Mouse (Mus musculus) thymus, postnatal 0 days (tissue): ENCODE results near the gene Trim21. TPM values are rescaled to one million over a fixed set of nuclear protein-coding genes. Genes with fewer than 3 reads are reported as not detected.
A peak's percentile ranks its signal among the peaks of the same experiment; 100 is the strongest.

ENCODE experiments used
- DNase-seq: peaks from one replicate; pipeline ENCODE4 v3.0.0-alpha.2; 2015; ENCODE audit warnings: low spot score
- polyA plus RNA-seq: library from polyadenylated mRNA; unstranded; fragments of >200 nt; fragmentation: Nextera tagmentation; extraction: Ambion mirVana; gene quantifications from 2 replicates; pipeline ENCODE4 v1.2.1, GENCODE M21; 2015

The Trim21 gene
- 3.0 and 3.9 TPM in 2 replicates for polyA plus RNA-seq

DNA sequence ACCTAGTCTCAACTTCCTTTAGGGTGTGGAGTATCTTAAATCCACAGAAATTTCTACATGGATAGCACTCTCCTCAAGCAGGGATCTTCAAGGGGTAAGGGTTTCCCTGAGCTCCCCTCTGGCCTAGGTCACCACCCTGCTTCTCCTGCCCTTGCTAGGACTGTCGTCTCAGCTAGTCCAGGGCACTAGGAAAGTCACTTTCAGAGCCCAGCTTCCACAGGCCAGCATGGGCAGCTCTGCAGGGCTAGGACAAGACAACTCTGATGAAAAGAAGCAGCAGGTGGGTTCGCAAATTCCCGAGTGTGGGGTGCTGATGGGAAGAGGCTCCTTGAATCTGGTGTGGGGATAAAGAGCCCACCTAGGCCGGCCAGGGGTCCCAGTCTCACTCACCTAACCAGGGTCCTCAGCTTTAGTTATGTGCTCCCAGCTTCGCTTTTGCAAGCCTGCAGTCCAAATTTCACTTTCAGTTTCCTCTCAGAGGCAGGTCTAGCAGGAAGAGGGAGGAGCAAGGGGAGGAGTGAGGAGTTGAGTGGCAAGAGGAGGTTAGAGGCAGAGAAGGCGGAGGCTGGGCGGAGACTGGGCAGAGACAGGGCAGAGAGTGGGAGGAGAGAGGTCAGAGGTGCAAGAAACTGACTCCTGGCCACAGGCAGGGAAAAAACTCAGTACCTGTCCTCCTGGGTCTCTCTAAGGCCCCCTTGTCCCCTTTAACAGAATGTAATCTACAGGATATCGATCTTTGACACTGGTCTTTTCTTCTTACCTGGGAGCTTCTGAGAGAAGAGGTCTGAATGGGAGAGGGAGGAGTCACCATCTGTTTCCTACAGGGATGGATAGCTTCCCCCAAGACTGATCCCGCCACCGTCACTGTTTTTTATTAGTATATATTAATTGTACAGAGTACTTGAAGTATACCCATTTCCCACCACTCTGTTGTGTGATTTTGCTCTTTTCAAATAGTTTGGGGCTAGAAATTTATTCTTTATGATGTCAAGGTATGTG is at the start of gene Trim21:
TSS of gene Trim21 (minus strand) at position 488 of the 999 bp plus-strand sequence.
- peak; percentile 87 for DNase-seq

DNA sequence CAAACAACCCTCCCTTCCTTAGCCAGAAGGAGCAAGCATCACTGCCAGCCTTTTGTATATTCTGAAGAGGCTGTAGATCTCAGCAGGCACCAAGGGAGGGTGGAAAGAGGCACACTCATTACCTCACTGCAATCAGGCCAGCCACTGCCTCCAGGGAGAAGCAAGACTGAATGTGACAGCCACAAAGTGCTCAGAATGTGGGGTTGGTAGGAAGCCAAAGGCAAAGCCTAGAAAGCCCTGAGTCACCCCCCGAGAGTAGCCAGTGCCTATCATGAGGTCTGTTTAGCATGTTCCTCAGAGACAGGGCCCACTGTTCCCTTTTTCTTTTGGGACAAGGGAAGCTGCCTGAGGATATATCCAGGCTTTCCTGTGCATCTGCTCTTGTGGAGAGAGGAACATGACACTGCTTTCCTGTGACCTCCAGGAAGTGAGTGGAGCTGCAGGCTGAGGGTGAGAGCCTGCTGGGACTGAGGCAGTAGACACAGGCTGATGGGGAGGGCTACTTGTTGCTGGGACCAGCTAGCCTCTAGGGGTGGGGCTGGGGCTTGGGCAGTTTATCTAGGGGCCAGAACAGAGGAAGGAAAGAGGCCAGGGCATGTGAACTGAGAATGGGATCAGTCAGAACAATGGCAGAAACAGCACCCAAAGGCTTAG is 32.2 kb upstream of the Trim21 start, which contains the start of gene Olfr552:
TSS of gene Olfr552 (plus strand) at position 393 of the 654 bp plus-strand sequence.
- DNase-seq: no peak

DNA sequence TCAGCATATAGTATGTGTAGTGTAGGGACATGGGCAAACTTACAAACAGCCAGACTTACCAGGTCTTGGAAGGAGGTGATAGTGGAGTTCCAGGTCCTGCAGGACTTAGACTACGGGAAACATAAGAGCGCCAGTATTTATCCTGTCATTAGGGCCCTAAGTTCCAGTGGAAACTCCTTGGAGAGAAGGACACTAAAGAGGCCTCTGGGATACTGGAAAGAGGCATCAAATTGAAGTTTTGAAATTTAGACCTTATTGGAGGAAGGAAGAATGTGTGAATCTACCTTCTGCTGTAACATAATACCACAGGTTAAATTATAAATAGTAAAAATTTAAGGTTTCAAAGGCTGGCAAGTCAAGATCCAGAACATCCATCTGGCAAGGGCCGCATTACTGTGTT is 26.5 kb upstream of the Trim21 start, which contains the start of gene Olfr551:
TSS of gene Olfr551 (minus strand) at position 101 of the 400 bp plus-strand sequence.
- DNase-seq: no peak

DNA sequence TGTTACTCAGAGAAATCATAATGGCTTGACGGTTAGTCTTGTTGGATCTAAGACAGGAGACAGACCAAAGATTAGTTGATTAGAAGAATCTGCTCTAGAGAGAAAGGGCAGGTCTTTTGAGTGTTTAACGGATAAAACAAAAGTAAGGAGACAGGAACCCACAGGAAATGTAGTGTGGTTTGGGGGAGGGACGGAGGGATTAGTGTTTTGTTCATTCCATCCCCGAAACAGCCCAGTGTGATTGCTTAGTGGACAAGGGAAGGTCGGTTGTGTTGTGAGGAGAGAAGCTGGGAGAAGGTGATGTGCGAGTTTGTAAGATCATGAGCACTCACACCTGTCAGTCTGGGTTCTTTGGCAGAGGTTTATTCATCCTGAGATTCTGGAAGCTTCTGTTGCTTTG is 10.7 kb upstream of the Trim21 start:
- peak; percentile 2 for DNase-seq

DNA sequence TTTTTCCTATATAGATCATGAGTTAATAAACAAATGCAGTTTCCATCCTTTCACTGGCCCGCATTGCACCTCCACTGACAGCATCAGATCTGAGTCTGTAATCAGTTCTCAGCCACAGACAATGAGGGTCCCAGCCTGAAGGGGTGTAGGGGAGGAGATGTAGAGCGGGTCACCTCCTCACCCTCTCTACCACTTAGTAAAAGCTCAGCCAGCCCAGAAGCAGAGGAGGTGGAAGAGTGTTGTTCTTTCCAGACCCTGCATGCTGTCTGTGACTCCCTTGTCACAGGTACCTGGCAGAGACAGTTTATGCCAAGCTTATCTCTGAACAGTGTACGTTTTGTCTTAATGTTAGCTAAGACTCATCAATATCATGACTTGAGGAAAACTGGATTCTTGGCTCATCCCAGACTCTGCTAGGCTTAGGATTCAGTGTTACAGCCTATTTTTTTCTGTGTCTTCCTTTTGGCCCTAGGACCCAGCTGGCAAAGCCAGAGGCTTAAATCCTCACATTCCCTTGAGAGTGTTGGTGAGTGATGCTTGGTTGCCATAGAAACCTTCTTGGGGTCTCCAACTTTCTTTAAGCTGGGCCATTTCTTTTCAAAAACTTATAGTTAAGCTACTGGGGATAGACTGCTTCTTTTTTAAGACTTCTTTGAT is 8.0 kb upstream of the Trim21 start:
- no peak for DNase-seq

DNA sequence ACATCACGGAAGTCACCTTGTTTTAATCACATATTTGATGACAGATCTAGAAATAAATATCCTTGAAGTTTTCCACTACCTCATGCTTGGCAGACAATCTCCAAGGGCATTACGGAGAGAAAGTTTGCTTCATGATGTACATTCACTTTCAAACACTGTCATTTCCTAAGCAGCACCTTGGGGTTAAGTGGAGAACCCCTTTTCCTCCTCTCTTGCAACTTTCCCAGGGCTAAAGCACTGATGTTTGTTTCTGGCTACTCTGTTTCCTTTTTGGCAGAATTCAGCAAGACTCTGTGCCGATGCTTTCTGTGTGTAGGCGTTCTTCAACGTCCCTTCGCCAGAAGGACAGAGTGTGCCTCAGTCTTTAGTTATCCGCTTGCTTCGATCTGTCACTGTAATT is 5.9 kb upstream of the Trim21 start, which contains the start of gene Olfr550:
TSS of gene Olfr550 (plus strand) at position 301 of the 400 bp plus-strand sequence.
- no peak for DNase-seq

DNA sequence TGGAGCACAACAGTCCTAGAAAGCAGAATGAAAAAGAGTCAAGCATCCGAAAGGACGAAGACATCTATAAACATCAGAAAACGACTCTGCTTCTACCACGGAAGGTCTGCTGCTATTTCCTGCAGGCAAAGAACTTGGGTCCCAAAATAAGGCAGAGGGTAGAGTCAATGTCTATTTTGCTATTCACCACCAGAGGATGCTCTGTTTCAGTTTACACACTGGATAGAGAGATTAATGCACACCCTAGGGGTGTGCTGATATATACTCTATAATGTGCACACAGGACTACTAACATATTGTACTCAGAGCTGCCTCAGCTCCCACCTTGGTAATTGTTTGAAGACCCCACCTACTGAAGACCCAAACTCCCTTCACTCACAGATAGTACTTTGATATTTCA is 933 bp upstream of the Trim21 start:
- no peak for DNase-seq

DNA sequence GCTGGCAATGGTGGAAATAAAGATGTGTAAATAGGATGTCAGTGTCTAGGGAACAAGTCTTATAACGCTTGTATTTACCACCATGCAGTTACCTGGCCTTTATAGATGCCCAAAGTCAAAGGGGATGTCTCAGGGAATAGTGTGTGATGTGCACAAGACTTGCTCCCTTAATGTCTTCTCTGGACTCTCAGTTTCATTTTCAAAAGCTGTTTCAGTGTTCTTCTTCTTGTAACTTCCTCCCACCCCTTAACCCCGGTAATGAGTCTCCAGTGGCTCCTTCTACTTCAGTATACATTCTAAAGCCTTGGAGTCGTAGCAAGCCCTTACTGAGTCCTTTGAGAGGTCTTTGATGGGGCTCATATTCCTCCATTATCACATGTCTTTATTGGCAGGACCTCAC is 12.0 kb downstream of the Trim21 start:
- no peak for DNase-seq

DNA sequence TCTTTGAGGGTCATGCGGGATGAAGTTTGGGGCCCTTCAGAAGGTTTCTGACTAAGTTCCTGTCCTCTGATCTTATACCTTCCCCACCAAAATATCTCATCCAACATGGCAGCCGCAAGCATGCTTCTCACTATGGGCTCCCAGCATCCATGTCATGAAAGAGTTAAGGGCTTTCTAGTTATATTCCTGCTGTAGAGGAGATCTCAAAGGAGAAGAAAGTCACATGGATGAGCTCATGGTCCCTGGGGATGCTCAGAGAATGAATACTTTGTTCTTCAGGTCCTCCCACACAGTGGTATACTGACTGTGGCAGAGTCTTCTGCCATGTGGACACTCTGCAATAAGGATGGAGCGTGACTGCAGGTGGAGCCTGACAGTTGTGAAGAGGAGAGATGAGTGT is 15.7 kb downstream of the Trim21 start, which contains the start of gene Olfr549:
TSS of gene Olfr549 (plus strand) at position 301 of the 400 bp plus-strand sequence.
- no peak for DNase-seq

DNA sequence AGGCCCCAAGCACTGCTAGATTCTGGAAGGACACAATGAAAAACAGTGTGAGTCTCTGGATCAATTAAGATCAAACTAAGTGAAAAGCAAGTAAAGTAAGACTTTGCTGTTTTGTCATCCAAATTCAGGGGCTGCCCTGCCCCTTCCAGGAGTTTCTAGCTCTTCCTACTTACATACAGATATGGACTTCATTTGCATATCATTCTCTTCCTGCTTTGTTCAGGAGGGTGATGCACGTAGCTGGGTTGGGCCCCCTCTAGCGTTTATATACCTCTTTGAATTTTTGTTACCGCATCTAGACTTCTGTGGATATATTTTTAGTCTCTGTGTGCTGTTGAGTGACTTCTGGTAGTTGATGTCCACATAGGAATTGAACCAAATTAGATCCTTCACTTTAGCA is 24.0 kb downstream of the Trim21 start:
- DNase-seq: peak; percentile 22

DNA sequence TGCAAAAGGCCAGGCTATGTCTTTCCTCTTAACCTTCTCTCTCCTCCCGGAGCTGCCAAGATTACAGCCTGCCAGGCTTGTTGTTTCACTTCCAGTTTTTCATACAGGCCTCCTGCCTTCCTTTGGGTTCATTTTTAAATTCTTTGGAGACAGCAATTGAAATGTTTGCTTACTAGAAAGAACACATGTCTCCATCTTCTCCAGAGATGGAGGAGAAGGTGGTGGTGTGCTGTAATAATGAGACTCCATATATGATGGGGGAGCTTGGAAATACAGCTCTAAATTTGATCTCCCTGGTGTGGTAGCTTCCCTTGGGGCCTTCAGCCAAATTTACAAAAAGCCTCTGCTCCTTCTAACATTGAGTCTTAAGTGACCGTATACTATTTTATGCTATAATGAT is 24.7 kb downstream of the Trim21 start, which contains the start of gene Olfr548-ps1:
TSS of gene Olfr548-ps1 (plus strand) at position 301 of the 400 bp plus-strand sequence.
- no peak for DNase-seq

DNA sequence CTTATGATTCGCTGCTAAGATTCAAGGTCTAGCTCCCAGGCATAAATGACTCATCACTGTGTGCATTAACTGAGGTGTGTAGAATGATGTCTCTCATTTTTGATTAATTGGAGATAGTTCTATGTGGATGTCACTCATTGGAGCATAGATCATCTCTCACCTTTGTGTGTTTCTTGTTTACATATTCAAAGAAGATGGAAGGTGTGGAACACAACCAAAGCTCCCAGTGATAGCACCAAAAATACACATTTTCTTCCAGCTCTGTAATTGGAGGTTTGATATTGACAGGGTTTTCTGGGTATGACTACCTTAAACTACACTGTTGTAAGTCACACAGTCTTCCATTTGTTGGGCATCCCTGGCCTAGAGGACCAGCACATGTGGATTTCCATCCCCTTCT is 30.8 kb downstream of the Trim21 start, which contains the start of gene Olfr547:
TSS of gene Olfr547 (plus strand) at position 301 of the 400 bp plus-strand sequence.
- no peak for DNase-seq

DNA sequence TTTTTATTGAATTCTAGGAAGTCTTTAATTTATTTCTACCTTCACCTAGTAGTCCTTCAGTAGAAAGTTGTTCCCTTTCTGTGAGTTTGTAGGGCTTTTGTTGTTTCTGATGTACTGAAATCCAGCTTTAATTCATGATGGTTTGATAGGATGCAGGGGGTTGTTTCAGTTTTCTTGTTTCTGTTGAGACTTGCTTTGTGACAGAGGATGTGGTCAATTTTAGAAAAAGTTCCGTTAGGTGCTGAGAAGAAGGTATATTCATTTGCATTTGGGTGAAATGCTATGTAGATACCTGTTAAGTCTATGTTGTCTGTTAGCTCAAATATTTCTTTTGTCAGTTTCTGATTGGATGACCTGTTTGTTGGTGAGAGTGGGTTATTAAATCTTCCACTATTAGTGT is 36.2 kb downstream of the Trim21 start:
- peak; percentile 34 for DNase-seq

DNA sequence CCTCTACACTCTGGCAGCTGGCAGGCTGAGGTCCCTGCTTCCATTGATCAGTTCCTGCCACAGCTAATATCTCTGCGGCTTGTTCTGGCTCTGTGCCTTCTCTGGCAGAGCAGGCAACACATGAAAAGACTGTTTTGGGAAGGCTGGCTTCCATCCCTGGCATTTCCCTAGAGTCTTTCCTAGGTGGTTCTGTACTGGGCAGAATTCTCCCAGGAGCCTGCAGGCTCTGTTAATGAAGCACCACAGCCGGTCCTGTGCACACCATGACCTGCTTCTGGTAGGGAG is 48.3 kb downstream of the Trim21 start:
- no peak for DNase-seq

DNA sequence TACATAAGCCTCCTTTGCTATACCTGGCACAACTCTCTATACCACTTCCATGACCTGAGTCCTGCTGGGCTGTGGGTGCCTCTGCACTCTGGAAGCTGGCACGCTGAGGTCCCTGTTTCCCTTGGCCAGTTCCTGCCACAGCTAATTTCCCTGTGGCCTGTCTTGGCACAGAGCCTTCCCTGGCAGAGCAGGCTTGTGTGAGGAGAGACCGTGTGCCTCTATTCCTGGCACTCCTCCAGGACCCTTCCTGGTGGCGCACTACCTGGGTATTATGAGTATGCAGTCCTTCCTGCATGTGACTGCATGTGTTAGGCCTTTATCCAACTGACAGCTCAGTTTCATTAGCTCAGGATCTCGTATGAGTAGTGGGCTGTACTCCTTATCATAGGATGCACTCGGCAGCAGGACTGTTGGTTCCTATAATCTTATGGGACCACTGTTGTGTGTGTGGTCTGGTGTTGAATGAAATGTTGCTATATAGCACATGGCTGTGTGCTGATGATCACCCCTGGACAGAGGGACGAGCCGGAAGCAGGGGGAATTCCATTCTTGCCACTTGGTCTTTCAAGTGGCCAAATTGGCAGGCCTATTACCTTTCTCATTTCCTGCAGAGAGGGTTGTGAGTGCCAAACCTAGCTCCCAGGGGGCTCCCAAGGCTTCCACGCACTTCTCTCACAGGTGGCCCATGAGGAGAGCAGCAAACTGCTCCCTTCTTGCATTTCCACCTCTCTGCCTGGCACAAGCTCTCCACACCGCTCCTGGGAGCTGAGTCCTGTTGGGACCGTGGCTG is 48.8 kb downstream of the Trim21 start:
- DNase-seq: no peak

DNA sequence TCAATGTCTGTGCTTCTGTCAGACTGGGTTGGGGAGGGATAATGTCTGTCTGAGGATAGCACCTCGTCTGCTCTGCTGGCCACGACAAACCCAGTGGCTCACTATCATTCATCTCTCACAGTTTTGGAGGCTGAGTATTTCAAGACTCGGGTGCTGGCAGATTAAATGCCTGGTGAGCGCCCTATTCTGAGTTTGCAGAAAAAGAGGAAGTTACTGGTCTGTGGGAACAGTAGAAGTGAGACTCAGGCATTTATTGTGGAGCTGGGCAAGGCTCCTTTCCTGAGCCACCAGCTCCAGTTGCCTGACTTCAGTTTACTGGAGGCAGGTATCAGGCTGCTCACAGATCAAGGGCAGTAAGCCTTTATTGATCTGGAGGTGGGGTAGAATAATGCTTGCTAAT is 51.1 kb downstream of the Trim21 start:
- no peak for DNase-seq

DNA sequence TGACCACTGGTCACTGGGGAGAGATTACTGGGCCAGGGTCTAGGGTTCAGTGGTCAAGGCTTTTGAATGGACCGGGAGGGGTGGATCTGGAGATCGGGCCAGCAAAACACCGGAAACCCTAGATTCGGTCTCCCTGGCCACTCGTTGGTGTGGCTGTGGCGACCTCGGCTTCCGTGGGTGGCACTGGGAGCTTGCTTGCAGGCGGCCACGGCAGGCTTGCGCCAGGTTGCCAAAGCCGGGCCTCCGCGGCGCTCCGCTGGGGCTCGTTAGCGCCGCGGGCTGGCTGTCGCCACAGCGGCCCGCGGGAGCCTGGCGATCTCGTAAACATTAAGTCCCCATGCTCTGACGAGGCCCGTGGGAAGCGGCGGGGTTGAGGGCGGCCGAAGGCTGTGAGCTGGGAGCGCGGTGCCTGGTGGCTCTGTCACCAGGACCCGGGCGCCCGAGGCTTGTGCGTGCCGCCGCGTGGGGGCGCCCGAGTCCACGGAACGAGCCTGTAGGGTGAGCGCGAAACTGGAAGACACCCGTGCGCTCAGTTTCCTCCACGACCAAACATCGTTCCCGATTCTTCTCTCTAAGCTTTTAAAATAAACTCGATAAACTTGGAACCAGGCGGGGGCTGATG is 52.4 kb downstream of the Trim21 start:
- peak; percentile 87 for DNase-seq

DNA sequence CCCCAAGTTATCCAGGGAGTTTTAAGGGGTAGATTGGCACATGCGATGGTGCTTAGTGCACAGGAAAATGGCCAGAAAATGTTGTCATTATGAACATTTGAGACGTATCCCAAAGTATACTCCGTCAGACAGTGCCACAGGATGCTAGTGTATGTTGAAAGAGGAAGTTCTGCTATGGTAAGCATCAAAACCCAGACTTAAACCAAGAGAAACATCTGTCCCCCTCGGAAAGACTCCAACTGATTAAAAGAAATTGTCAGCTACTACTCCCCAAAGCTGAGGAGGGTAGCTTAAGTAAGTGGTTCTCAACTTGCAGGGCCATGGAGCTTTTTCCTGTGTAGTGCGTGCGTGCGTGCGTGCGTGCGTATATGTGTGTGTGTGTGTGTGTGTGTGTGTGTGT is 53.4 kb downstream of the Trim21 start:
- DNase-seq: no peak

DNA sequence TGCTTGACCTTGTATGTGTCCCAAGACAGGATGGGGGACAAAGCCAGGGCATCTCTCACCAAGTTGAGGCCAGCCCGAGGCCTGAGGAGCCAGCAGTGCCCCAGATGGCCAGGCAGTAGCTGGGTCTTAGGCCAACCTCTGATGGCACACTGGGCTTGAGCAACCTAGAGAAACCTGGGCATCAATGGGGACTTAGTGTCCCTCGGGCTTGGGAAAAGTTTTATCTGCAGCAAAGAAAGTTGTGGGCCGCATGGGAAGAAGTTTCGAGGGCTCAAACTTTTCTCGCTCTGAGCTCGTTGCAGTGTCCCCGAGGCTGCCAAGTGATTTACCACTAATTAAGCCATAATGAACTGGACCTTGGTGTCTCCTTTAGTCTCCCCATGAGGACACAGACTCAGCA is 55.6 kb downstream of the Trim21 start:
- DNase-seq: no peak

DNA sequence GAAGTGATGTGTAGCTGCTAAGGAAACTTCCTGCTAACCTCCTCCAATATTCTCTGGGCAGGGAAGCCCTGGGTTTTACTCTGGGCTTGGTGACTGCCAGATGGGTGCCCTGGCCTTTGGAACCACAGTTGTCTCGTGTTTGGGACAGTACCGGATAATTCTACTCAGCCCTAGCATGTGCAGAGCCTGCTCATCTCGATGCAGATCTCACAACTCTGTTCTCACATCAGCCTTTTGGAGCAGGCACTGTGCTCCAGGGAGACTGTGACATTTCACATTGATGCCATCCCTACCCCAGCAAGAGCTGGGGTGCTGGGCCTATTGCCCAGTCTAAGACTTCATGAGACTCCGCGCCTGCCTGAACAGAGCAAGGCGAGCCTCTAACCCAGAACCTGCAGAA is 56.6 kb downstream of the Trim21 start:
- DNase-seq: no peak
